Mouse (Mus musculus) adrenal gland, postnatal 4 days (tissue): ENCODE data around the gene B230118H07Rik. TPM values are rescaled to one million over a fixed set of nuclear protein-coding genes. Genes with fewer than 3 reads are reported as not detected.

ENCODE experiments used
- DNase-seq, 2 experiments: peaks; one replicate each; pipeline ENCODE4 v3.0.0; 2021 to 2022; ENCODE audit warnings: low spot score in 2 of 2, mixed read lengths in 2 of 2
- total RNA-seq, 2 experiments: library from RNA; stranded (reverse); gene quantifications; 2 replicates each; pipeline ENCODE4 v1.2.3; 2021

B230118H07Rik gene
- total RNA-seq, 2 experiments from 2014 or later = 30.9 to 41.7 TPM

DNA sequence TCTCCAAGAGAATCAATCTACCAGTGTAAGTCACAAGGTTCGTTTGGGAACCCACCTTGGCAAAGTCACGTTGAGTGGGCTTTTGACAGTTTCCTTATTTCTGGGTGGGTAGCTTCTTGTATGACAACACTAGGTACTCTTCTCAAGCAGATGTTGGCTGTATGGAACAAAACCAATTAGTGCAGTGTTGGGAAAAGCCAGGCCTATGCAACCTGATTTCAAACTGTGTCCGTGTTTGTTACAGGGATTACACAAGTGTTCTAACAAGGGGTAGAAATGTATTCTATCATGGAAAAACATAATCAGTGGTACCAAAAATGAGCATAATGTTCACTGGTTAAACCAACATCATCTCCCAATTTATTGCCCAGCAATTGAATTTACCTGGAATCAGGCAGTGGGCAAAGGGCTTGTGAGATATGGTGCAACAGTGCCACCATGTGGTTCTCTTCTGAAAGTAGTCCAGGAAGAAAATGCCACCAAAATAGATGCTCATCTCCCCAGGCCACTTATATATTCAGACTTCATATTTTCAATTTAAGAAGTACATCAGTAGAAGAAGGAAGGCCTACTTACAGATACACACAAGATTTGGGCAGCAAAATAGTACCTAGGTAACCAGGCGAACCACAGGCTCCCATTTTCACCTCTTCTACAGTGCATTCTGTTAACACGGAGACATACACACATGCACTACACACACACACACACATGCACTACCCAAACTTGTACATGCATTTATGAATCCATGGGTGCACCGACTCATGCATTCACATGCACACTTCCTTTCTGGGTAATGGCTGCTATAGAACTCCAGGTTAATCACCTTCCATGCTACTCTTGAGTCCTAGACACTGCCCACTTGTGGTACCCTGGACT, 123.6 kb downstream of the B230118H07Rik start:
- no peak for DNase-seq

DNA sequence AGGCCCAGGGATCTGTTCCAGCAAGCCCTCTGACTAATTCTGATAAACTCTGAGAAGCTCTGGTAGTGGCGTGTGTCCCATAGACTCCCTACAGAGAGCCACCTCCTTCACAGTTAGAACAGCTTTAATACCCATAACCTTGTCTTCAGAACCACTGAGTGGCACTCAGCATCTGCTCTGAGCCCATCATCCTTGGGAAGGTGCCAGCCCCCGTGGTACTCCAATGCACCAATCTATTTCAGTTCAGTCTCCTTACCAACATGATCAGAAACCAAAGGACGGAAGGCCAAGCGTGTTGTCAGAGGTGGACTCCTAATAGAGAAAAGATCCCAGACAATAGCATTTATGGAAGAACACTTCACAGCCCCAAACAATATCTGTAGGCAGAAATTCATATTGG, 124.2 kb downstream of the B230118H07Rik start:
- no peak for DNase-seq

DNA sequence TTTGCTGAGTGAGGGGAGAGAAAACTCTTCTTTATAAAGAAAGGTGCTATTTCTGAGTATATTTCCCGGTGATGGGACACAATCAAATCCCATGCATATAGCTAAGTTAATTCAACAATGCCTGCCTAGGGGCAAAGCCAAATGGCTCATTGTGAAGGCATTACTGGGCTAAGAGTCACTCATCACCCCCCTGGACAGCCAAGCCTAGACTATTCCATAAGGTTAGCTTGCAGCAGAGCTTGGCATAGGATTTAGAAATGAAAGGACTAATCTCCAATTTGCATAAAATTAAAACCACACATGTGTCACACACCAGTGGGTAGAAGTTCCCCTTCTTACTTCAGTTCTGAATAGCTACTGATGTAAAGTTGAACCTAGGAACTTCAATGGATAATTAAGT, 128.8 kb downstream of the B230118H07Rik start:
- DNase-seq = no peak

DNA sequence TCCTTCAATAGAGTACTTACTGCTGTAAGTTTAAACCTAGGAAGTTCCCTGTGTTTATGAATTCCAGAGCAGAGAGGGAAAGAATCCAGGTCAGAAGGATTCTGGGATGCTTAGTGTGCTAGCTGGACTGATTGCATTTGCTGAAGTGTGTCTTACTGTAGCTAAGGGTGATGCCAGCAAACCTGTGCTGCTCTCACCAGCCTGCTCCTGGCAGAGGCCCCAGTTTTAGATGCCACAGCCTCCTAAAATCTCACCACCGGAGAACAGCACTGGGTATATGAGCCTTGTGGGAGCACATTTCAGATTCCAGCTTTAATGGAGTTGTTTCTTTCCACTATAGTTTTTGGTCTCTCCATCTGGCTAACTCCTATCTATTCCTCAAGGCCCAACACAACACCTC, 129.4 kb downstream of the B230118H07Rik start:
- DNase-seq = no peak

Other genes with a start within 250 kb of the B230118H07Rik start
- not detected for gene Rag2, start 24.8 kb downstream of the B230118H07Rik start, total RNA-seq
- under 1 TPM; 0.17 to 0.31 TPM for gene Rag1, start within 50 bp of the B230118H07Rik start, total RNA-seq
- gene Traf6, start 28.9 kb upstream of the B230118H07Rik start, total RNA-seq = 10 to 100 TPM; 26.2 to 26.5 TPM
- 1 to 10 TPM; 4.8 to 6.1 TPM for gene Prr5l, start 233.5 kb upstream of the B230118H07Rik start, total RNA-seq
- gene Commd9, start 236.7 kb upstream of the B230118H07Rik start, total RNA-seq = 10 to 100 TPM; 44.0 to 45.3 TPM